Mouse (Mus musculus): ENCODE data around the gene Pigo.

DNA sequence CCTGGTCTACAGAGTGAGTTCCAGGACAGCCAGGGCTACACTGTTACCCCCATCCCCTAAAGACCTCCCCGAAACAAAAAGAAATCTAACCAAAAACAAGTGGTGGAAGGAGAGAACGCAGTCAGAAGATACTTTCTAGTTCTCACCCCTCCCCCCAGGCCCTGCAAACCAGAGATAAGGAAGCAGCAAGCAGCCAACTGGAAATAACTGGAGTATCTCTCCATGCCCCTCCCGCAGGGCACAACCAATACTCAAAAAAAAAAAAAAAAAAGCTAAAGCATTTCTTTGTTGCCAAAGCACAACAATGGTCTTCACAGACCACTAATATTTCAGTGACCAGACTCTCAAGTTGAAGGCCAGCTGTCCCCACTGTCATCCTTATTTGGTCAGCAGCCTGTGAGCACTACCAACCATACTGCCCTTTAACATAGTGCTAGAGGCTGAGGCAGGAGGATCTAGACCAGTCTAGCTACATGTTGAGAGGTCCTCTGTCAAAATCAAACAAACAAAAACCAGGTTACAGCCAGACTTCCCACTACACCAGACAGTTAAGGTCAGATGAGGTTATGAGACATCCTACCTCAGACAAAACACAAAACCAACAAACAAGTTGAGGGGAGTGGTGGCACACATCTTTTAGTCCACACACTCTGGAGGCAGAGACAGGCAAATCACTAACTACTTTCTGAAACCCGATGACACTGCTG lies 12.4 kb upstream of the Pigo start:
- no peak for TF ChIP-seq GATA1 (IDR thresholded peaks at IDR 0.05; ENCODE audit: borderline replicate concordance, low read length)
- no peak for TF ChIP-seq FLI1 (IDR thresholded peaks at IDR 0.05; ENCODE audit: low read length)
